Mouse (Mus musculus): ENCODE results near the gene E2f4. TPM values are rescaled to one million over a fixed set of nuclear protein-coding genes. Genes with fewer than 3 reads are reported as not detected.

Gene E2f4
- total and polyA plus RNA-seq, 3 experiments, result 39.9 to 198 (median 51.0) TPM

GRCm38 (mm10) chr8:105288958-105289732 lies 8.3 kb upstream of the E2f4 start (continued):
- TF ChIP-seq USF2 (conservative IDR thresholded peaks at IDR 0.05; ENCODE audit: low read depth, low read length), result no peak
- TF ChIP-seq MAFK (IDR thresholded peaks at IDR 0.05; ENCODE audit: insufficient replicate concordance, low read length), result no peak
- TF ChIP-seq CHD2 (IDR thresholded peaks at IDR 0.05; ENCODE audit: low read length), result peak; percentile 62
- TF ChIP-seq TBP (conservative IDR thresholded peaks at IDR 0.05; ENCODE audit: low read depth, low read length), result peak; percentile 85
- peak; percentile 76 for TF ChIP-seq NRF1 (IDR thresholded peaks at IDR 0.05; ENCODE audit: low read depth, low read length)
- TF ChIP-seq MYC (IDR thresholded peaks at IDR 0.05; ENCODE audit: low read depth, low read length), result 0 out of 2 replicates have a peak, but pooled peaks have one; percentile 44
- TF ChIP-seq JUN (IDR thresholded peaks at IDR 0.05; ENCODE audit: insufficient read depth, low read depth, low read length), result no peak
- TF ChIP-seq MEF2A (IDR thresholded peaks at IDR 0.05; ENCODE audit: borderline replicate concordance, low read depth, low read length), result no peak; the same call in 1 of the 2 replicates
- peak; percentile 82 for TF ChIP-seq ELF1 (IDR thresholded peaks at IDR 0.05; ENCODE audit: low read depth, low read length)
- TF ChIP-seq CTCF (conservative IDR thresholded peaks at IDR 0.05 in 1 of 2, IDR thresholded peaks at IDR 0.05 in 1 of 2; ENCODE audit: low read depth in 2 of 2, low read length in 2 of 2), result no peak; a peak in 1 of 4 replicates

DNA sequence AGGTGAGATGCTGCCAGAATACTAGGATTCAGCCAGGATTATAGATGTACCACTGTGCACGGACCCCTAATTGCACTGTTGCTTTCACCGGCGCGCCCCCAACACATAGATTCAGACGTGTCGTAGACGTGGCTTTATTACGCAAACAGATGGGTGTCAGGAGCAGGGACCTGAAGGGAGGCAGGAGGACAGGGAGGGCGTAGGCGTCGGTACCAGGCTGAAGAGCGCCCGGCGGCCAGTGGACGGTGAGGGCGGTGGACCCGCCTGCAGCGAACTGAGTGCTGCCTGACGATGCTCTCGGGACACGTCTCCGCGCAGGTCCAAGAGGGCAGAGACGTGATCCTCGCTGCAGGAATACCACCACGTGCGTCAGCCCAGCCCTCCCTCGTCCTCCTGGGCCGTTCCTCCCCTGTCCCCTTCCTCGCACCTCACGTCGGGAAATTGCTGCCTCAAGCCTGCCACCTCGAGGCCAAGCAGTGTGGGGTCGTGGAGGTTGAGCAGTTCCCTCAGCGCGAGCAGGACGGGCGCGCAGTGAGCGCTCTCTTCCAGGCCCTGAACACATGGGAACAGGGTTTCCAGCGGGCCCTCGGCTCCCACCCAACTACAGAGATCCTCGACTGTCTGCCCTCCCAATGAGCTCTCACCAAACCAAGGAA lies 7.5 kb upstream of the E2f4 start, which contains the start of gene 4931428F04Rik:
TSS of gene 4931428F04Rik (minus strand) at position 60 of the 656 bp plus-strand sequence.
- no peaks in the 10 kb centered on the region for H3K27me3 ChIP-seq (replicated peaks)
- dilution Hi-C loops (cut with MboI; ENCODE audit: extremely low pct_ligation_motif_present, extremely low pct_unique_long_range_greater_than_20kb, low sequenced_read_pairs) (no loop called here), in situ Hi-C loops (cut with MboI; ENCODE audit: low pct_ligation_motif_present, low pct_unique_long_range_greater_than_20kb, low sequenced_read_pairs) (loop anchor here (5.0 to 10.0 kb wide), 2 partner anchors 33 to 165 kb away; partner anchors contain the start of gene B3gnt9)
- peak within 1 kb of the TSS; percentile 41; the same call in 1 of the 2 replicates for H3K9ac ChIP-seq (ENCODE audit: insufficient read depth, low read depth)
- no peaks in the 10 kb centered on the region for H3K79me2 ChIP-seq (replicated peaks; ENCODE audit: control insufficient read depth, extremely low read depth, insufficient read depth, poor library complexity, severe bottlenecking)
- peaks cover 2 to 27% of the 10 kb centered on the region in 2 experiments for H3K36me3 ChIP-seq (replicated peaks in 1 of 2; ENCODE audit: control insufficient read depth in 1 of 2, insufficient read depth in 1 of 2, low read length in 1 of 2)
- H3K4me1 ChIP-seq (ENCODE audit: control insufficient read depth in 1 of 2, insufficient read depth in 2 of 2), result peaks cover 7 to 27% of the 10 kb centered on the region in 2 experiments
- peak within 1 kb of the TSS; percentile 51 to 63 (median 59) for H3K4me3 ChIP-seq (replicated peaks in 1 of 3; ENCODE audit: low read depth in 2 of 3, low read length in 2 of 3, poor library complexity in 1 of 3)
- DNase-seq (ENCODE audit: extremely low read depth), result no peak
- TF ChIP-seq POLR2A (IDR thresholded peaks at IDR 0.05; ENCODE audit: low read depth, low read length) (no peak), CTCF (conservative IDR thresholded peaks at IDR 0.05 in 1 of 2, IDR thresholded peaks at IDR 0.05 in 1 of 2; ENCODE audit: low read depth in 2 of 2, low read length in 2 of 2) (peak in 1 of 2 experiments; percentile 52; a peak in 2 of 4 replicates), RAD21 (IDR thresholded peaks at IDR 0.05; ENCODE audit: low read depth, low read length) (peak; percentile 14), ZNF384 (IDR thresholded peaks at IDR 0.05; ENCODE audit: low read depth, low read length) (no peak), SMC3 (IDR thresholded peaks at IDR 0.05; ENCODE audit: low read depth, low read length) (0 out of 2 replicates have a peak, but pooled peaks have one; percentile 8)
- peak within 1 kb of the TSS; percentile 79 for H3K4me2 ChIP-seq (ENCODE audit: insufficient read depth, low read depth, poor library complexity, severe bottlenecking)
- peak within 1 kb of the TSS; percentile 71 for H3K27ac ChIP-seq (ENCODE audit: insufficient read depth, low read depth)
- H3K9me3 ChIP-seq (replicated peaks; ENCODE audit: low read length), result no peaks in the 10 kb centered on the region

Data from CH12.LX (cell line).